Mouse (Mus musculus) adrenal gland, adult 2 months (tissue): ENCODE measurements at regions not wholly inside any gene's neighbourhood (a gene's known extent, or its start where the extent isn't known, plus 50 kb on each side); places are given as distances from the start of the nearest gene placed in this dataset.

ENCODE experiments used
- DNase-seq: peaks from one replicate; pipeline ENCODE4 v3.0.0; 2021
- microRNA-seq, 2 experiments: library from miRNA; unstranded; fragments of <30 nt; microRNA quantifications; one replicate each; pipeline ENCODE4 v1.2.0; 2021

- no peak for DNase-seq
Measured at GRCm38 (mm10) chr6:107375274-107375673, 154.3 kb upstream of the Lrrn1 start.

- DNase-seq: no peak
Measured at GRCm38 (mm10) chr6:107378489-107378888, 151.1 kb upstream of the Lrrn1 start.

- DNase-seq: no peak
Measured at GRCm38 (mm10) chr6:107380621-107381020, 148.9 kb upstream of the Lrrn1 start.

- no peak for DNase-seq
Measured at GRCm38 (mm10) chr6:107386094-107386678, 143.4 kb upstream of the Lrrn1 start.

- no peak for DNase-seq
Measured at GRCm38 (mm10) chr6:107389892-107390291, 139.7 kb upstream of the Lrrn1 start.

- no peak for DNase-seq
Measured at GRCm38 (mm10) chr6:107394611-107395010, 135.0 kb upstream of the Lrrn1 start.

- no peak for DNase-seq
Measured at GRCm38 (mm10) chr6:107415766-107416165, 113.8 kb upstream of the Lrrn1 start.

GRCm38 (mm10) chr6:107422091-107422490 is 107.5 kb upstream of the Lrrn1 start:
- DNase-seq: no peak

GRCm38 (mm10) chr6:107426529-107426928 is 103.0 kb upstream of the Lrrn1 start:
- no peak for DNase-seq

- DNase-seq: no peak
Measured at GRCm38 (mm10) chr6:107431033-107431432, 98.5 kb upstream of the Lrrn1 start.

GRCm38 (mm10) chr6:107442058-107442457 is 87.5 kb upstream of the Lrrn1 start:
- DNase-seq: no peak

- no peak for DNase-seq
Measured at GRCm38 (mm10) chr6:107444336-107444735, 85.2 kb upstream of the Lrrn1 start.

GRCm38 (mm10) chr6:107459220-107459619 is 70.3 kb upstream of the Lrrn1 start:
- DNase-seq: no peak

- DNase-seq: no peak
Measured at GRCm38 (mm10) chr6:107462440-107462839, 67.1 kb upstream of the Lrrn1 start.

GRCm38 (mm10) chr6:107473395-107473794 is 56.2 kb upstream of the Lrrn1 start:
- DNase-seq: no peak

- no peak for DNase-seq
Measured at GRCm38 (mm10) chr6:107474125-107474524, 55.4 kb upstream of the Lrrn1 start.

Small RNAs in the stretch of these regions (microRNA-seq; reads per million reads assigned to microRNA genes)
- gene Gm27690: 0 reads per million in 2 experiments
